Mouse (Mus musculus): ENCODE results near the gene Thada.

DNA sequence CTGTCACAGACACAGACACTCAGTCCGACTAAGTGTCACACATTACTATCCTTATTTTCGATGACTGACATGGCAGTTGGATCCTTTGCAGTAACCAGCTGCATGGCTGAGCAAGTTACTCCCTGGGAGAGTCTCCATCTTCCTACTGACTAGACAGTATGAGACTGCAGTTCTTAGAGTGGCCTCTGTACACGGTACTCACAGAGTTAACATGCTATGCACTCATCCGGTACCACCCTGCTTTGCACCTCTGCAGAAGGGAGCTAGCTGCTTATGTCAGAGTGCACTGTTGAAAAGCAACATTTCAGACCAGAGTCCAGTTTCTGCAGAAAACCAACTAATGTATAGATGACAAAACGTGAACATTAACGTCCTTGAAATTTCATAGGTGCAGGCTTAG lies 222.2 kb downstream of the Thada start:
- TF ChIP-seq POLR2A (IDR thresholded peaks at IDR 0.05; ENCODE audit: borderline replicate concordance, insufficient read depth, low read length) (no peak), CTCF (IDR thresholded peaks at IDR 0.05; ENCODE audit: borderline replicate concordance, insufficient read depth, low read depth, low read length) (no peak)

Measured in cerebellum, adult 2 months (tissue).